In genomic region chr6:125097346-125097689, GRCm38 (mm10) we compare ENCODE assay signal across 8 mouse cellular contexts. TPM values are rescaled to one million over a fixed set of nuclear protein-coding genes. Genes with fewer than 3 reads are reported as not detected.
DNase-seq lines count a peak whose midpoint lies in the region; ATAC-seq lines count a peak whose summit lies in the region.

No protein-coding gene starts in this region.

- H3K27me3 ChIP-seq in heart, embryonic 15.5 days, result no peaks in the 10 kb centered on the region
- no peaks in the 10 kb centered on the region for H3K27me3 ChIP-seq in hindbrain, embryonic 12.5 days
- no peaks in the 10 kb centered on the region for H3K27me3 ChIP-seq in midbrain, embryonic 14.5 days (ENCODE audit: control insufficient read depth, insufficient read depth, low read length)

- peaks cover 23% of the 10 kb centered on the region for H3K36me3 ChIP-seq in heart, embryonic 15.5 days
- peaks cover 45% of the 10 kb centered on the region for H3K36me3 ChIP-seq in hindbrain, embryonic 12.5 days
- peaks cover 47% of the 10 kb centered on the region for H3K36me3 ChIP-seq in midbrain, embryonic 14.5 days (ENCODE audit: control insufficient read depth, insufficient read depth, low read length)

- peak overlapping the region; percentile 94 for H3K27ac ChIP-seq in heart, embryonic 15.5 days
- H3K27ac ChIP-seq in hindbrain, embryonic 12.5 days, result peak overlapping the region; percentile 98
- peak overlapping the region; percentile 95 for H3K27ac ChIP-seq in midbrain, embryonic 14.5 days (replicated peaks; ENCODE audit: low read depth, low read length)

- H3K9ac ChIP-seq in heart, embryonic 15.5 days, result peak overlapping the region; percentile 93
- peak overlapping the region; percentile 97 for H3K9ac ChIP-seq in hindbrain, embryonic 12.5 days
- H3K9ac ChIP-seq in midbrain, embryonic 14.5 days (replicated peaks; ENCODE audit: low read length), result peak overlapping the region; percentile 92

- H3K4me1 ChIP-seq in heart, embryonic 15.5 days (replicated peaks), result peaks cover 39% of the 10 kb centered on the region
- H3K4me1 ChIP-seq in hindbrain, embryonic 12.5 days, result peaks cover 30% of the 10 kb centered on the region
- peaks cover 33% of the 10 kb centered on the region for H3K4me1 ChIP-seq in midbrain, embryonic 14.5 days (ENCODE audit: control insufficient read depth, insufficient read depth, low read length)

- WGBS in heart, embryonic 15.5 days, result under 1% methylated on average over 12 of the region's 12 CpGs
- 2% methylated on average over 12 of the region's 12 CpGs for WGBS in hindbrain, embryonic 12.5 days
- WGBS in midbrain, embryonic 14.5 days, result under 1% methylated on average over 12 of the region's 12 CpGs

- no peak for DNase-seq in heart, postnatal 25 days (ENCODE audit: low spot score)
- peak; percentile 51 for DNase-seq in 3134 (ENCODE audit: extremely low read depth, insufficient read length, low spot score)
- peak; percentile 28 for DNase-seq in R1 (ENCODE audit: low read depth, low spot score)
- DNase-seq in midbrain, embryonic 14.5 days, result peak; percentile 39
- no peak for DNase-seq in retina, embryonic 14.5 days (ENCODE audit: low spot score)
- DNase-seq in ovary, postnatal 10 days (ENCODE audit: low spot score), result no peak

- peak overlapping the region; percentile 80 for H3K4me3 ChIP-seq in heart, embryonic 15.5 days
- peak overlapping the region; percentile 98 for H3K4me3 ChIP-seq in hindbrain, embryonic 12.5 days
- peak overlapping the region; percentile 98 for H3K4me3 ChIP-seq in midbrain, embryonic 14.5 days (replicated peaks; ENCODE audit: low read depth, low read length)

- intact Hi-C loops in heart, postnatal 25 days (cut with DNase I), result loop anchor here (5.0 kb wide), 1 partner anchor 35 kb away; the partner anchor contains the start of gene Nop2

- ATAC-seq in heart, embryonic 15.5 days (replicated peaks; ENCODE audit: insufficient number of reproducible peaks, insufficient read depth, low FRiP score, low read depth), result peak; percentile 1; the same call in 1 of the 2 replicates
- ATAC-seq in hindbrain, embryonic 12.5 days (ENCODE audit: low FRiP score), result peak; percentile 2; the same call in 1 of the 2 replicates
- peak; percentile 4; the same call in 1 of the 2 replicates for ATAC-seq in midbrain, embryonic 14.5 days (ENCODE audit: low FRiP score, low TSS enrichment)

- H3K4me2 ChIP-seq in heart, embryonic 15.5 days, result peak overlapping the region; percentile 89
- H3K4me2 ChIP-seq in hindbrain, embryonic 12.5 days (replicated peaks), result peak overlapping the region; percentile 96
- H3K4me2 ChIP-seq in midbrain, embryonic 14.5 days (ENCODE audit: low read length), result peak overlapping the region; percentile 85

- H3K9me3 ChIP-seq in heart, embryonic 15.5 days (replicated peaks), result no peaks in the 10 kb centered on the region
- no peaks in the 10 kb centered on the region for H3K9me3 ChIP-seq in hindbrain, embryonic 12.5 days (replicated peaks)
- no peaks in the 10 kb centered on the region for H3K9me3 ChIP-seq in midbrain, embryonic 14.5 days (ENCODE audit: control insufficient read depth, low read length)

RNA-seq across cellular contexts. Expression of gene Chd4, which starts 1.5 kb away (rescaled TPM):
- polyA plus RNA-seq in heart, embryonic 15.5 days (2015; fragmentation: Nextera tagmentation; extraction: Ambion mirVana), result 61.1 and 63.4 TPM in 2 replicates
- 100 to 1,000 TPM; 111 to 116 TPM for total RNA-seq in heart, postnatal 25 days (2021)
- 131 and 133 TPM in 2 replicates for polyA plus RNA-seq in hindbrain, embryonic 12.5 days (2016; fragmentation: Nextera tagmentation; extraction: Ambion mirVana)
- 70.7 and 90.6 TPM in 2 replicates for polyA plus RNA-seq in midbrain, embryonic 14.5 days (2014; fragmentation: Nextera tagmentation; extraction: Ambion mirVana)

RNA-seq across cellular contexts. Expression of gene Lpar5, which starts 29.6 kb away (rescaled TPM):
- 0.35 and 0.90 TPM in 2 replicates for polyA plus RNA-seq in heart, embryonic 15.5 days (2015; fragmentation: Nextera tagmentation; extraction: Ambion mirVana)
- total RNA-seq in heart, postnatal 25 days (2021), result not detected
- 0.33 and 0.40 TPM in 2 replicates for polyA plus RNA-seq in hindbrain, embryonic 12.5 days (2016; fragmentation: Nextera tagmentation; extraction: Ambion mirVana)
- polyA plus RNA-seq in midbrain, embryonic 14.5 days (2014; fragmentation: Nextera tagmentation; extraction: Ambion mirVana), result 0.45 and 0.77 TPM in 2 replicates

RNA-seq across cellular contexts. Expression of gene Nop2, which starts 34.4 kb away (rescaled TPM):
- polyA plus RNA-seq in heart, embryonic 15.5 days (2015; fragmentation: Nextera tagmentation; extraction: Ambion mirVana), result 35.0 and 43.6 TPM in 2 replicates
- 10 to 100 TPM; 19.4 to 20.0 TPM for total RNA-seq in heart, postnatal 25 days (2021)
- polyA plus RNA-seq in hindbrain, embryonic 12.5 days (2016; fragmentation: Nextera tagmentation; extraction: Ambion mirVana), result 48.1 and 54.2 TPM in 2 replicates
- polyA plus RNA-seq in midbrain, embryonic 14.5 days (2014; fragmentation: Nextera tagmentation; extraction: Ambion mirVana), result 42.7 and 46.3 TPM in 2 replicates

RNA-seq across cellular contexts. Expression of gene Iffo1, which starts 47.7 kb away (rescaled TPM):
- polyA plus RNA-seq in heart, embryonic 15.5 days (2015; fragmentation: Nextera tagmentation; extraction: Ambion mirVana), result 9.7 and 13.4 TPM in 2 replicates
- total RNA-seq in heart, postnatal 25 days (2021), result 10 to 100 TPM in 1 of 2 experiments, 1 to 10 TPM in 1; 7.1 to 12.0 TPM
- 19.2 and 21.3 TPM in 2 replicates for polyA plus RNA-seq in hindbrain, embryonic 12.5 days (2016; fragmentation: Nextera tagmentation; extraction: Ambion mirVana)
- polyA plus RNA-seq in midbrain, embryonic 14.5 days (2014; fragmentation: Nextera tagmentation; extraction: Ambion mirVana), result 15.8 and 18.2 TPM in 2 replicates

RNA-seq across cellular contexts. Expression of gene Acrbp, which starts 47.8 kb away (rescaled TPM):
- polyA plus RNA-seq in heart, embryonic 15.5 days (2015; fragmentation: Nextera tagmentation; extraction: Ambion mirVana), result 5.2 and 7.1 TPM in 2 replicates
- total RNA-seq in heart, postnatal 25 days (2021), result 1 to 10 TPM; 2.5 to 4.1 TPM
- polyA plus RNA-seq in hindbrain, embryonic 12.5 days (2016; fragmentation: Nextera tagmentation; extraction: Ambion mirVana), result 16.0 and 18.3 TPM in 2 replicates
- polyA plus RNA-seq in midbrain, embryonic 14.5 days (2014; fragmentation: Nextera tagmentation; extraction: Ambion mirVana), result 16.3 and 16.7 TPM in 2 replicates

Comparison
In these comparisons a context has a peak if more than half of its experiments do, and no peak if none do; other contexts are left out.
1. DNase-seq: peak in 3134 (single experiment), R1 (single experiment) and midbrain, embryonic 14.5 days (single experiment); none in heart, postnatal 25 days (single experiment), retina, embryonic 14.5 days (single experiment) and ovary, postnatal 10 days (single experiment).
2. Peak in every context shown above with its lines, with median percentiles within 50 percentile points of each other: ATAC-seq, H3K27ac ChIP-seq, H3K4me2 ChIP-seq, H3K4me3 ChIP-seq and H3K9ac ChIP-seq.